Mouse (Mus musculus) lung, postnatal 10 days (tissue): ENCODE measurements around the gene Tysnd1.

Source experiments
- DNase-seq: peaks from one replicate; pipeline ENCODE4 v3.0.0; 2021

The Tysnd1 gene

GRCm38 (mm10) chr10:61694870-61695670 is at the start of gene Tysnd1:
Gene Tysnd1 (plus strand): TSS chr10:61695514.
- peak; percentile 99 for DNase-seq

GRCm38 (mm10) chr10:61646557-61646956 is 48.8 kb upstream of the Tysnd1 start:
- no peak for DNase-seq

- peak; percentile 87 for DNase-seq
These were observed 47.3 kb upstream of the Tysnd1 start, which contains the start of gene Ppa1 for GRCm38 (mm10) chr10:61647790-61648736. Gene Ppa1 (plus strand): TSS chr10:61648552.

GRCm38 (mm10) chr10:61648737-61649645 is 46.3 kb upstream of the Tysnd1 start:
- peak; percentile 14 for DNase-seq

GRCm38 (mm10) chr10:61654105-61654504 is 41.2 kb upstream of the Tysnd1 start:
- DNase-seq = no peak

- no peak for DNase-seq
These were observed 40.6 kb upstream of the Tysnd1 start for GRCm38 (mm10) chr10:61654691-61655090.

- DNase-seq = no peak
These were observed 40.1 kb upstream of the Tysnd1 start for GRCm38 (mm10) chr10:61655188-61655587.

GRCm38 (mm10) chr10:61656928-61657882 is 38.1 kb upstream of the Tysnd1 start:
- no peak for DNase-seq

GRCm38 (mm10) chr10:61657985-61658384 is 37.3 kb upstream of the Tysnd1 start:
- DNase-seq = peak; percentile 59

- peak; percentile 21 for DNase-seq
These were observed 33.4 kb upstream of the Tysnd1 start for GRCm38 (mm10) chr10:61661887-61662286.

GRCm38 (mm10) chr10:61662391-61662988 is 32.8 kb upstream of the Tysnd1 start:
- DNase-seq = no peak

- DNase-seq = no peak
These were observed 30.2 kb upstream of the Tysnd1 start for GRCm38 (mm10) chr10:61665111-61665510.

- DNase-seq = no peak
These were observed 29.7 kb upstream of the Tysnd1 start for GRCm38 (mm10) chr10:61665651-61666050.

- DNase-seq = no peak
These were observed 26.0 kb upstream of the Tysnd1 start for GRCm38 (mm10) chr10:61669289-61669688.

GRCm38 (mm10) chr10:61669896-61670295 is 25.4 kb upstream of the Tysnd1 start:
- DNase-seq = no peak

- no peak for DNase-seq
These were observed 24.6 kb upstream of the Tysnd1 start for GRCm38 (mm10) chr10:61670758-61671157.

GRCm38 (mm10) chr10:61675935-61676334 is 19.4 kb upstream of the Tysnd1 start:
- no peak for DNase-seq

- DNase-seq = no peak
These were observed 15.8 kb upstream of the Tysnd1 start for GRCm38 (mm10) chr10:61679545-61679944.

GRCm38 (mm10) chr10:61680015-61680913 is 15.1 kb upstream of the Tysnd1 start, which contains the start of gene Sar1a:
Gene Sar1a (plus strand): TSS chr10:61680299.
- DNase-seq = peak; percentile 99

GRCm38 (mm10) chr10:61689405-61689804 is 5.9 kb upstream of the Tysnd1 start:
- DNase-seq = no peak
